Mouse (Mus musculus) cerebellum, adult 2 months (tissue): ENCODE results near the gene Bmp2k. TPM values are rescaled to one million over a fixed set of nuclear protein-coding genes. Genes with fewer than 3 reads are reported as not detected.
A peak's percentile ranks its signal among the peaks of the same experiment; 100 is the strongest.

Experiments used
- DNase-seq, 2 experiments: peaks; one replicate each; pipeline ENCODE4 v3.0.0; 2021
- H3K27ac ChIP-seq: fragments of 200-500 bp; 2 replicates; pipeline ENCODE4 v1.5.1; 2012; ENCODE audit warnings: low read length, control low read depth, inconsistent platforms; ENCODE audit not compliant: insufficient read depth
- H3K27me3 ChIP-seq: fragments of 200-500 bp; 2 replicates; pipeline ENCODE4 v1.6.1; 2012; ENCODE audit warnings: inconsistent platforms, mild to moderate bottlenecking, low read length, moderate library complexity; ENCODE audit not compliant: control insufficient read depth, insufficient read depth
- H3K4me1 ChIP-seq: fragments of 200-500 bp; 2 replicates; pipeline ENCODE4 v1.6.1; 2011; ENCODE audit warnings: low read length; ENCODE audit not compliant: control insufficient read depth, insufficient read depth
- H3K4me3 ChIP-seq: fragments of 200-500 bp; replicated peaks from 2 replicates; pipeline ENCODE3; 2011; ENCODE audit warnings: mild to moderate bottlenecking, low read depth, low read length, control low read depth; ENCODE audit not compliant: insufficient read depth
- CTCF ChIP-seq: fragments of 200-500 bp; IDR thresholded peaks from 2 replicates; pipeline ENCODE4 v1.5.1; 2011; ENCODE audit warnings: low read depth, mild to moderate bottlenecking, control low read depth, low read length, moderate library complexity, borderline replicate concordance; ENCODE audit not compliant: insufficient read depth
- POLR2A ChIP-seq: fragments of 200-500 bp; IDR thresholded peaks from 2 replicates; pipeline ENCODE4 v1.6.1; 2011; ENCODE audit warnings: low read length, control low read depth, borderline replicate concordance; ENCODE audit not compliant: insufficient read depth
- WGBS: fragments of 180-500 bp; shearing (Covaris S2); methylation state at CpG from one replicate; pipeline ENCODE4 v1.1.7; 2018; 5-methylcytosine and 5-hydroxymethylcytosine counted together
- polyA plus RNA-seq: library from polyadenylated mRNA; depleted of rRNA; stranded (reverse); fragments of >200 nt; gene quantifications from 2 replicates; pipeline ENCODE4 v1.2.3, GENCODE M21; 2012; rRNA removed

The Bmp2k gene
- 10.3 and 11.4 TPM in 2 replicates for polyA plus RNA-seq

DNA sequence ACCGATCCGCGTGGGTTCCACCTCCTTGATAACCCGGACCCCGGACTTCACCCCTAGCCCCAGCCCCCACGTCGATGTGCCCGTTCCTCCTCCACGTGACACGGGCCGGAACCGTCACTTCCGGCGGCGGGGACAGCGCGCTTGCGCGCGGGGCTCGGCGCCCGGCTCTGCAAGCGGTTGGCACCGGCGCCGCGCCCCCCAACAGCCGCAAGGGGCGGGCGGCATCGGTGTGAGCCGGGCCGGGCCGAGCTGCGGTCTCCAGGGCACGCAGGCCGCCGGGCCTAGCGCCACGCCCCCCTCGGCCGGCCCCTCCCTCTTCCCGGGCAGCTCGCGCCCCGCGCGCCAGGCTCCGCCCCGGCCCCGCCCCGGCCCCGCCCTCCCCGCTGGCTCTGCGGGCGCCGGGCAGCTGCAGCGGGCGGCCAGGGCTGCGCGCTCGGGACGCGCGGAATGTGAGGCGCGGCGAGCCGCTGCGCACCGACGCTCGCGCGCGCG is at the start of gene Bmp2k:
TSS of gene Bmp2k (plus strand) at position 380 of the 492 bp plus-strand sequence.
- H3K27me3 ChIP-seq: no peaks in the 10 kb centered on the region
- TF ChIP-seq CTCF (no peak), POLR2A (peak; percentile 51; the same call in 1 of the 2 replicates)
- peaks cover 5% of the 10 kb centered on the region; the same call in 1 of the 2 replicates for H3K4me1 ChIP-seq
- peak; percentile 87 to 89 for DNase-seq
- peak within 1 kb of the TSS; percentile 86; the same call in 1 of the 2 replicates for H3K27ac ChIP-seq
- H3K4me3 ChIP-seq: peak within 1 kb of the TSS; percentile 96
- WGBS: 1% methylated on average over 49 of the region's 78 CpGs

DNA sequence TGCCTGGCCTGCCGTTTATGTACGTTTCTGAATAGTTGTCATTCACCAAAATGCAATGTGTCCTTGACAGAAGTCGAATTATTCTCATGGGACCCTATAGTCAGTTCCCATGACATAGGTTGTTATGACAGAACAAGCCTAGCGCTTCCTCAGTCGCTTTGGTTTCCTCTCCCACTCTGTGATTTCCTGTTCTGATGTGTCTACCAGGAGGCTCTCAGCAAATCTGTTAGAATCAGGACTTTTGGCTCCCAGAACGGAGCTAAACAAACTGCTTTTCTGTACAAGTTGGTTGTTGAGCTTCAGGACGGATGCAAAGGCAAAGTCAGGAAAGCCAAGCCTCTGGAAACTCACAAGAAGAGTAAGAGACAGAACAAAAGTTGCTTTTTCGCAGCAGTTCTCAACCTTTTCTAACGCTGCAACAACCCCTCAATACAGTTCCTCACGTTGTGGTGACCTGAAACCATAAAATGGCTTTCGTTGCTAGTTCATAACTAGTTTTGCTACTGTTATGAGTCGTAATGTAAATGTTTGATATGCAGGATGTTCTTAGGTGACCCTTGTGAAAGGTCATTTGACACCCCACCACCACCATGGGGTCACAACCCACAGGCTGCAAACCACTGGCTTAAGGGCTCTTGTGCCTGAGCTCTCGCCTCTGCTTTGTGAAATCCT is 48.5 kb upstream of the Bmp2k start:
- DNase-seq: no peak

DNA sequence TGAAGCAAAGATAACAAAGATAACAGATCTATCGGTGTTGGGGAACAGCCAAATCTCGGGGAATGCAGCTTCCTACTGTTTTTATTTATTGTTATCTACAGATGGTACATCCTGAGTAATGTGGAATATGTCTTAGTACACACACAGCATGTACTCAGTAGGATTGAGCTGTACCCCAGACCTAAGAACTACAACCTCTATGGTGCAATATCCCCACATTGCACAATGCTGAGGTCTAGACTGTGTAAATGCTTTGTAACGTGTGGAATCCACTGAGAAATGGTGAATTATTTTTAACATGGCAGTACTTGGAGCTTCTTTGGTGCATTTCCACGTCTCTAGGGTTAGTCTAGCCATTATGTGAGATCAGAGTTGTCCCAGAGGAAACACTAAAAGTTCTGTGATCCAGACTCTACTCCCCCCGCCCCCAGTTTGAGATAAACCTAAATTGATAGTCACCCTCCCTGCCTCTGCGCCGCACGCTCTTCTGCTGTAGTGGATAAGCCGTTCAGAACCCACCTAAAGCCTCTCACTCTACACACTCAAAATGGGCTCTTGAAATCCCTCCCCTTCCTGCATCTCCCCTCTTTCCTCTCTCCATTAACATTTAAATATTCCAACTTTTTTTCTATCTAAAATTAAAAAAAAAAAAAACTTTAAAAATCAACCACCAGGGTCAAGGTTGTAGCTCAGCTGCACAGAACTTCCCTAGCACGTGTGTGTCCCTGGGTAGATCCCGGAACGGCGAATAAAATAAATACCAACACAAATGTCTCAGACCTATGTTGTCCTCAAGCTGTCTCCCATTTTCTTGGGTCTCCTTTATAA is 47.4 kb upstream of the Bmp2k start:
- Histone ChIP-seq H3K4me3 (no peak overlapping the region), H3K4me1 (no peaks in the 10 kb centered on the region), H3K27ac (no peak overlapping the region), H3K27me3 (no peaks in the 10 kb centered on the region)
- no peak for DNase-seq
- WGBS: 92% methylated on average over 13 of the region's 13 CpGs
- TF ChIP-seq CTCF (no peak), POLR2A (no peak)

More for the DNA sequence above, 48.5 kb upstream of the Bmp2k start:
- Histone ChIP-seq H3K27ac (no peak overlapping the region), H3K27me3 (no peaks in the 10 kb centered on the region), H3K4me3 (no peak overlapping the region), H3K4me1 (no peaks in the 10 kb centered on the region)
- no peak for TF ChIP-seq CTCF
- TF ChIP-seq POLR2A: no peak
- 87% methylated on average over 13 of the region's 13 CpGs for whole genome bisulfite sequencing

DNA sequence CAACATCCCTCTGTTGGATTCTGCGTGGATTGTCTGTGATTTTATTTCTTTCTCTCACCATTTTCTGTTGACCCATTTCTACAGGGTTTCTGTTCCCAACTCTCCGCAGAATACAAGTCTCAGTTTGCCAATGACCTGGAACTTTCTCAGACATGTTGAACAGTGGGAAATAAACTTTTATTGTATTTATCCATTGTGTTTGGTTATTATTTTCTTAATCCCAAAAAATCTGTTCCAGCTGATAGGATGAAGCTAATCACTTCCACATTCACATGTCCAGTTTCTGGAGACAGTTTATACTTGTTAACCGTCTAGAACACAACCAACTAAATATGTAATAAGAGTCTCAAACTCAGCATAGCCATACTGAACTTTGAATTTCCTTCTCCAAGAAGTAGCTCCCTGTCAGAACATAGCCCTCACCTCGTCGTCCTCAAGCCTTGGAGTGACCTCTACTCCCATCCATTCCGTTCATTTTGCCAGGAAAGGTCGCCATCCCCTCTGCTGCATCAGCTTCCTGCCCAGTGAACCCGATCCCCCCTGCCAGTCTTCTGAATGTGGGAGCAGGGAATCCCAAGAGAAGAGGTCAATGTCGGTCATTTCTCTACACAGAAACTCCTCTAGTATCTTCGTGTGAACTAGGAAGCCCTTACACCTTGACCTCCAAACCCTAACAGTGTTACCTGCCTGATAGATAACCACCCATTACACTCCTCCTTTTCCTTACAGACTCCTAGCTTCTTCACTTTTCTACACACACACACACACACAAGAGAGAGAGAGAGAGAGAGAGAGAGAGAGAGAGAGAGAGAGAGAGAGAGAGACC is 46.6 kb upstream of the Bmp2k start:
- no peaks in the 10 kb centered on the region for H3K27me3 ChIP-seq
- no peak overlapping the region for H3K27ac ChIP-seq
- no peaks in the 10 kb centered on the region for H3K4me1 ChIP-seq
- TF ChIP-seq POLR2A (no peak), CTCF (no peak)
- no peak for DNase-seq
- WGBS: 55% methylated on average over 10 of the region's 10 CpGs
- H3K4me3 ChIP-seq: no peak overlapping the region

DNA sequence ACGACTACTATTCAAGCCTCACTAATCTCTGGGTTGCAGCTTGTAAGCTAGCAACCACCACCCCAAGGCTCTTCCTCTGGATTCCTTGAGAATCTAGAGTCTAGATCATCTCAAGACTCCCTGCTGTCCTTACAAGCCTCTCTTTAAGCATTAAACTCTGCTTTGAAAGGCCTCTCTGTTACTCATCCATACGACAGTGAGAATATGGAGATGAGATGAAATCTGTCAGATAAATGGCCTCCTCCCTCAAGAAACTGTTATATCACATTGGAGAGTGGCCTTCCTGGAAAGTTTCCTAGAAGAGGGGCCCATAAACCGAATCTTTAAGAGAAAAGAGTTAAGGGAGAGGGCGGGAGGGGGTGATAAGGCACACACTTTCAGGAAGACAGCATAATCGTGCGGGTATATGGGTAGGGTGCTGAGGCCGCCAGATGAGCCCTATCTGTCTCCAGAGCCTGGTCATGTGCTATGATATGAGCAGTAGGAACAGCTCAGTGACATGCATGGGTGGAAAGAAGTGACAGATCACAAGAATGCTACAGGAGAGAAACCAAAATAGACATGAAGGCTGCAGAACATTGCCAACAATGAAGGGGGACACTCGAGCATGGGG is 45.9 kb upstream of the Bmp2k start:
- Histone ChIP-seq H3K4me3 (no peak overlapping the region), H3K4me1 (no peaks in the 10 kb centered on the region), H3K27ac (no peak overlapping the region), H3K27me3 (no peaks in the 10 kb centered on the region)
- WGBS: 71% methylated on average over 8 of the region's 8 CpGs
- TF ChIP-seq CTCF: no peak
- no peak for DNase-seq

DNA sequence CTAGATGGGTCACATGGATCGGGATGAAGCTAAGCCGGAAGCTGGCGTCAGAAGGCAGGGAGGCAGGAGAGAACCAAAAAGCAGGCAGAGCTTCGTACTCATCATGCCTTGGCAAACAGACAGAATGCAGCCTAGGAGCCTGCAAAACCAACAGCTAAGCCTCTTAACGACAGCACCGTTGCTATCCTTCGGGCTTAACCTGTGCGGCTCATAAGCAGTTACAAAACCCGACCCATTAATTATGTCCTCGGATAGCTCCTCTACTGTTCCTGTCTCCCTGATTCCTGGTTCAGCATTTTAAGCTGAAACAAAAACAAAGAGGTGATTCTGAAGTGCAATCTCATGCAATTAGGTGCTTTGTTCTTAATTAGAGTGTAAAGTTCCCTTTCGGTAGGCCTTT is 43.4 kb upstream of the Bmp2k start:
- WGBS: 72% methylated on average over 11 of the region's 11 CpGs
- no peak overlapping the region for H3K4me3 ChIP-seq
- DNase-seq: no peak
- no peaks in the 10 kb centered on the region for H3K27me3 ChIP-seq
- TF ChIP-seq POLR2A (no peak), CTCF (no peak)
- no peak overlapping the region for H3K27ac ChIP-seq
- H3K4me1 ChIP-seq: no peaks in the 10 kb centered on the region

DNA sequence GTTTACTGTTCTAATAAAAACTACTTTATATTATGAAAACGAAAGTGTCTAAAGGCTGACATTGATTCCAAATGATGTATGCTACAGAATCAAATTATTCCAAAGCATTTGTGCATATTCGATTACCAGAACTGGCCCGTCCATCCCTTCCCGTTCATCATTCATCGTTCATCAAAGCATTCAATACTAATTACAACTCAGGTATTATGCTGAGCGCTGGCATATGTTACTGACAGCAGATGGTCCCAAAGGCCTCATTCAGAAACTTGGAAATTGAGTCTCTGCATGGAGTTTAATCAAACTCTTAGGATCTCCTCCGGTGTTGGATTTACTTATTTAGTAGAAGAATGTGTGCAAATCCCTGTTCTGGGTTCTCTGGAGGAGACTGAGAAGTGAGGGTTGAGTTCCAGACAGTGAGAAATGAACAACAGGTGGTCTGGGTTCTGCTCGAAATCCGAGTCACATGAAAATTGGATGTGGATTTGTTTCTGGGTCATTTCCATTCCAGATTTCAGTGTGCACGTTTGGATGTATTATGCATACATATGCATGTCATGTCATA is 42.9 kb upstream of the Bmp2k start:
- Histone ChIP-seq H3K4me1 (no peaks in the 10 kb centered on the region), H3K27me3 (no peaks in the 10 kb centered on the region), H3K4me3 (no peak overlapping the region), H3K27ac (no peak overlapping the region)
- no peak for DNase-seq
- no peak for TF ChIP-seq POLR2A
- 62% methylated on average over 10 of the region's 10 CpGs for WGBS
